Mouse (Mus musculus) embryo, embryonic 9.5 days (tissue): ENCODE data around the gene Pars2.

Source experiments
- DNase-seq: peaks from one replicate; pipeline ENCODE4 v3.0.0-alpha.2; 2017; ENCODE audit errors: extremely low spot score

The Pars2 gene

DNA sequence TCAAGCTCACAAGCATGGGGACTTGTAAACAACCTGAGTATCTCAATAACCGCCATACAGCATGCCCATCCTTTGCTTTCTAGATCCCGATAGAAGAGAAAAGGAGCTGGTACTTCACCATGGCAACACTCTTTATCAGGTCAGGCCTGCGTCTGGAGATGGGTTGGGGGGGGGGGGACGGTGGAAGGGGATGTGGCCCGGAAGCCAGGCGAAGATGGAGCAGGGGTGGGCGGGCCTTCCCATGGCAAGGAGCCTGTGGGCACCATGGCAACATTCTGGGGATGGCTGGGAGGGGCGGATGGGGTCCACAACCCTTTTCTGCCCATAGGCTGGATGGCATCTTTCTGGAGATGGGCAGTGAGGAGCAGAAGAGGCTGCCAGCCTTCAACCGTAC is 16.8 kb upstream of the Pars2 start:
- no peak for DNase-seq

DNA sequence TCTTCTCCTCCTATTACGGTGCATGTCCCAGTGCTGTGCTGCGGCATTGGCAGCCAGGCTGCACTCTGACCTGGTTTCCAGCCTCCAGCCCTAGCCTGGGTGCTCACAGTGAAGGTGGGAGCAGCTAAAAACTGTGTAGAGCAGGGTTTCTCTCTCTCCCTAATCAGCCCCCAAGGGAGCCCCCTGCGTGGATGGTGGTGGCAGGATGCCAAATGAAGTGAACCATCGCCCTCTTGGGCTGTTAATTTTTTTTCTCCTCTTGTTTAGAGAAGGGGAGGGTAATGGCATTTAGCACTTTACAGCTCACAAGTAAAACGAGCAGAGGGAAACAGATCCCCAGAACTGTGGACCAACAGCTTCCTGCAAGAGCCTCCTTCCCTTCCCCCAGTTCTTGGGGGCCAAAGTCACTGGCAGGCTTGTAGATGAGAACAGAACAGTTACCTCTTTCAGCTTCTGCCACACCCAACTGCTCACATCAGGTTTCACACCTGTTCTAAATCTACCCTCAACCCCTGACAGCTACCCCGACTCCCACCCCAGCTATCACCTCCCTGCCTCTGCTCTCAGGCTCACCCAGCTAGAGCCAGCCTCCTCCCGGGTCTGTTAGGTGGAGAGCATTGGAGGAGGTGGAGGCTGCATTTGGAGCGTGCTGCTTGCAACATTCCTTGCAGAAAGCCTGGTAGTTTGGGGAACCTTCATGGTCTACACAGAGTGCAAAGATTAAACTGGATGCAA is 7.2 kb upstream of the Pars2 start:
- DNase-seq, result no peak

DNA sequence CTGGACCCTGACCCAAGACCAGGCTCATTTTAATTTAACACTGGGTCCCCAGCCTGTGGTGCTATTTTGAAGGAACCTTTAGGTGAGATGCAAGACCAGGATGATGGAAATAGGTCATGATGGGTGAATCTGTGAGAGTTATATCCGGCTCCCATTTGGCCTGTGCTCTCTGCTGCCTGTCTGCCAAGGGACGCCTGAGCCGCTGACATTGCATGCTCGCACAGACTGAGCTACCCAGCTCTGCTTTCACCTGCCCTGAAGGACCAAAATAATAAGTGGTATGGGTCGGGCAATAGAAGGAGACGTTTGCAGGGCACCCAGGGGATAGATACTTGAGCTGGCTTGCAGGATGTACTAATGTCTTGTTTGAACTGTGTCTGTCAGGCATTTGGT is 6.7 kb upstream of the Pars2 start:
- DNase-seq, result no peak

DNA sequence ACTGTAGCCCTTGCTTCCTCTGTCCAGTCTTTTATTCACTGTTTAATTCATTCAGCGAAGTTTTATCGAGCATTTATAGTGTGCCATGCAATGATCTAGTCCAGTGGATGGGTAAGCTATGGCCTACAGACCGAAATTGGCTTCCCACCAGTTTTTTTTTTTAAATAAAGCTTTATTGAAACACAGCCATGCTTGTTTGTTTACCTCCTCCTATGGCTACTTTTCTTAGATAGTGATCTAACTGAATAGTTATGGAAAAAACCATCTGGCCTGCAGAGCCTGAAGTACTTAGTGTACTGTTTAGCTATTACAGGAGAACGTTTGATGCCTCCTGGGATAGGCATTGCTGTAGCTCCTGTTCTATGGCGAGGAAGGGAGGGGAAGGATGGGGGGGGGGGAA is 5.1 kb upstream of the Pars2 start:
- no peak for DNase-seq

DNA sequence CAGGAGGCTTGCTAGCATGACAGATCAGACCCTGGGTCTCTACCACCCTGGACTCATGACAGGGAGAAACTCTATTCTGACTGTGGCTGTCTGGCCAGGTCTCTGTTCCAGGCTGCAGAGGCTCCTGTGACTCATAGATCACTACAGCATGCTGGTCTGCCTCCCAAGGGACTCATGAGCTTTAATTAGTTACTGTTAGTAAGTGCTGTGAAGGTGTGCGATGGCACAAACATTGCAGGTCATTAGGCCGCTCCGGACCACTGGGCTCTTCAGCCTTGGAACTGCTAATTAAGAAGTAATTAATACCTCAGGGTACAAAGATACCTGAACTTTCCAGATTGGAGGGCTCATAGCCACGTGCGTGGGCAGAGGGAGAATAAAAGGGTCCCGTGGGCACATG is 3.7 kb upstream of the Pars2 start:
- DNase-seq, result no peak

DNA sequence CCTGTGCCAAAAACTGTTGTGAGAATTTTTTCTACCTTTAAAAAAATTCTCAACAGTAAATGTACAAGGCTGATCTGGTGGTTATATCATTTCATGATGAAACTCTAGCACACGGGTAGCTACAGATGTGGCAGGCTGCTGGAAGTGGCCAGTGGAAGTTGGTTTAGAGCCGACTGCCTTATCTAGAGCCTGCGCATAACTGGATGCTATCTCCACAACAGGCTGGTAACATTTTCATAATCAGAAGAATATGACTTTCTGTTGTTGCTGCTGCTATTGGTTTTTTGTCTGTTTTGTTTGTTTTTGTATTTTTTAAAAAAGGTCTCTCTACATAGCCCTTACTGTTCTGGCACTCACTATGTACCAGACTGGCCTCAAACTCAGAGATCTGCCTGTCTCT is 1.7 kb downstream of the Pars2 start:
- no peak for DNase-seq

DNA sequence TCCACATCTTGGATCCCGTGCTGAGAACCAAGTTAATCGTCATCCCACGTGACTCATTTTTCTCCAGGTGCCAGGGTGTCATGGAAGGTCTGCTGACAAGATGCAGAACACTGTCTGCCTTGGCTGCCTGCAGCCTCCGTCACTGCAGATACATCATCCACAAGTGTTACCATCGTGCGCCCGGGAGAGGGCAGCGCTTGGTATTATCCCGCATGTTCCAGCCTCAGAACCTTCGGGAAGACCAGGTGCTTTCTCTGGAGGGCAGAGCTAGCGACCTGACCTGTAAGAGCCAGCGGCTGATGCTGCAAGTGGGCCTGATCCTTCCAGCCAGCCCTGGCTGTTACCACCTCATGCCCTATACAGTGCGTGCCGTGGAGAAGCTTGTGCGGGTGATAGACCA is 2.2 kb downstream of the Pars2 start:
- DNase-seq, result no peak

DNA sequence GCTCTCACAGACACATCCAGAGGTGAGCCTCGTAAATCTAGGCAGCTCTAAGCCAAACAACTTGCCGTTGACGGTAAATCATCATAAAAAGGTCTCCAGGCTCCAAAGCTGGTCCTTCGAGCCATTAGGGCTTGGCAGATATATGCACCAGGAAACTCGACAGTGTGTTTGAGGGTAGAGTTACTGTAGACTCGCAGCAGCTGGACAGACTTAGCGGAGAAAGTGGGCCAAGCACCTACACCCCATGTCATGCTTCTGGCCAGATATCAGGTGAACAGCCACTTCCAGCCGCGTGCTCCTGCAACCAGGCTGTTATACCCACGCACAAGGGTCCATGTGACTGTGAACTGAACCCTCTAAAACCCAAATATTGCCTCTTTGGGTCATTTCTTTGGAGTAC is 4.8 kb downstream of the Pars2 start:
- DNase-seq, result no peak

DNA sequence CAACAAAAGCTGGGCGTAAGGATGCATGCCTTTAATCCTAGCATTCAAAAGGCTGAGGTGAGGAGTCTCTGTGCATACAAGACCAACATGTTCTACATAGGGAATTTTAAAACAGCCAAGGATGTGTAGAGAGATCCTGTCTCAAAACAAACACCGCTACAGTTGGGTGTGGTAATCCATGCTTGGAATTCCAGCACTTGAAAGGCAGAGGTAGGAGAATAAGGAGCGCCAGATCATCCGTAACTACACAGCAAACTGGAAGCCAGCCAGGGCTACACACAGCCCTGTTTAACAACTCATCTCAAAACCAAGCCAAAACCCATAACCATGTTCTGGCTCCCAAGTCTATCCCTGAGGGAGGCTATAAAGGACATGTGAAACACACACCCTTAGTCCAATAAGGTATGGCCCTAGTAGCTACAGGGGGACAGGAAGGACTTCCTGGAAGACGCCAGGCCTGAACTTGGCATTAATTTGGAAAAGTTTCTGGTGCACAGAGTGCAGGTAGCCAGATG is 13.1 kb downstream of the Pars2 start:
- DNase-seq, result no peak

DNA sequence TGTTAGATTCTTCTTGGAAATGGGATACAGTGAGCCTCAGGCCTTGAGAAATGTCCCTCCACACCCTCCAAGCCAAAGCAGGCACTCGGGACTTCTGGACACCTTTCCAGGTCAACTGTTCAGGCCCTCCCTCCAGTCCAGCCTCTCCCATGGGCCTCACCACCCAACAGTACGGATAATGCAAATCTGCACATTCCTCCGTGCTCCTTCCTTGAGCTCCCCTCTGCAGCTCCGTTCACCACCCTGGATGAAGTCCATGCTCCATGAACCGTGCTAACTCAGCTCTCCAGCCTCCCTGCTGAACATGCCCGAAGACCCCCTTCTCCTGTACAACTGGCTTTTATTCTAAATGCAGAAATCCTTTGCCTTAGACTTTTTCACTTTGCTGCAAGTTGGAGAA is 13.8 kb downstream of the Pars2 start:
- no peak for DNase-seq

DNA sequence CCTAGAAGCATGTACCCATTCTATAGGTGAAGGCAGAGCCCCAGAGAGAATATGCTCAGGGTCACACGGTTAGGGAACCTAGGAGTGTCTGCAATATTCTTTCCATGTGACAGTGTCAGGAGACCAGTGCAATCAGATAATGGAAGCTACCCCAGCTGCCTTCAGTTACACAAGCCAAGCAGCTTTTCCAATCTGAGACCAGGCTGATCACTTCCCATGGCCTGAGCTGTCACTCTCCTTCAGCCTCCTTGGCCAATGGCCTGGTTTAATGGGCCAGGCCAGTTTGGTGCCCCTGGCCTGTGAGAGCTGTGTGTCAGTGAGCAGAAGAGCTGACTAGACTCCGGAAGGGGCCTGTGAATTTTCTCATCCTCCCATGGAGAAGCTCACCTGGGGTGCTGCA is 14.4 kb downstream of the Pars2 start:
- DNase-seq, result no peak

DNA sequence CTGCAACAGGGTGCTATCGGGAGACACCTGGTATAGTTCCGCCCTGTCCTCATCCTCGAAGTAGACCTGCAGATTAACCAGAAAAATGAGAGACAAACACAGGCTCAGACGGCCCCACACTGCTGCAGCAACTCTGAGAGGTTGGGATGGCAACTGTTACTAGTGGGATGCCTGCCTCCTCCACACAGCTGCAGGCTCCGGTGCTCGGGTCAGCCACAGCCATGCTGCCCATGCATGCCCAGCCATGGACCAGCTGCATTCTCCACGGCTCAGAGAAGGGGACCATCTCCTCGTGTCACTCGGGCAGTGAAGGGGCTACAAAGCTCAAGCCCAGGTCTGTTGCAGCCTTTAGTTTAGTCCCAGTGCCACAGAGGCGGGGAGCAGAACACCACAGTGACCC is 14.8 kb downstream of the Pars2 start:
- no peak for DNase-seq

DNA sequence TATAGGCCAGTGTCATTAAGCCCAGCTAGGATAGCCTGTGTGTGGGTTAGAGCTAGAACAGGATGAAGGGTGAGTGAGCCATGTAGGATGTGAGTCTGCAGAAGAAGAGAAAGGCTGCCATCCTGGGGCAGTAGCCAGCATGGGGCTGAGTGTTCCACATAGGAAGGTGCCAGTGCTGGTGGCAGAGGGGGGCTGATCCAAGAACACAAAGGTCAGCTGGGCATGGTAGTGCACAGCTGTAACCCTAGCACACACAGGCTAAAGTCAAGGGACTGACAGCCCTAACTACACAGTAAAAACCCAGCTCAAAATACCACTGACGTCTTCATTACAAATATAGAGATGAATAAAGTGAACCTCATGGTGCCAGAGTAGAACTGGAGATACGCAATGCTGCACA is 15.7 kb downstream of the Pars2 start:
- DNase-seq, result no peak

DNA sequence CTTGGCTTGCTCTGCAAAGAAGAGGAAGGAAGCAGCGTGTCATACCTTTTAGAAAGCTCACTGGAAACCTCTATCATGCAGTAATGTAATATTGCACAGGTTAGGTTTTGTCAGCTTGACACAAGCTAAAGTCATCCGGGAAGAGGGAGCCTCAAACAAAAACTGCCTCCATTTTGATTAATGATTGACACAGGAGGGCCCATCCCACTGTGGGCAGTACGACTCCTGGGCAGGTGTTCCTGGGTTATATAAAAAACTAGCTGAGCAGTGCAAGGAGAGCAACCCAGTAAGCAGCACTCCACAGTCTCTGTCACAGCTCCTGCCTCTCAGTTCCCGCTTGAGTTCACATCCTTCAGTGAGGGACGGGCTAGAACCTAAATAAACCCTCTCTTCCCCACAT is 25.9 kb downstream of the Pars2 start:
- DNase-seq, result no peak

DNA sequence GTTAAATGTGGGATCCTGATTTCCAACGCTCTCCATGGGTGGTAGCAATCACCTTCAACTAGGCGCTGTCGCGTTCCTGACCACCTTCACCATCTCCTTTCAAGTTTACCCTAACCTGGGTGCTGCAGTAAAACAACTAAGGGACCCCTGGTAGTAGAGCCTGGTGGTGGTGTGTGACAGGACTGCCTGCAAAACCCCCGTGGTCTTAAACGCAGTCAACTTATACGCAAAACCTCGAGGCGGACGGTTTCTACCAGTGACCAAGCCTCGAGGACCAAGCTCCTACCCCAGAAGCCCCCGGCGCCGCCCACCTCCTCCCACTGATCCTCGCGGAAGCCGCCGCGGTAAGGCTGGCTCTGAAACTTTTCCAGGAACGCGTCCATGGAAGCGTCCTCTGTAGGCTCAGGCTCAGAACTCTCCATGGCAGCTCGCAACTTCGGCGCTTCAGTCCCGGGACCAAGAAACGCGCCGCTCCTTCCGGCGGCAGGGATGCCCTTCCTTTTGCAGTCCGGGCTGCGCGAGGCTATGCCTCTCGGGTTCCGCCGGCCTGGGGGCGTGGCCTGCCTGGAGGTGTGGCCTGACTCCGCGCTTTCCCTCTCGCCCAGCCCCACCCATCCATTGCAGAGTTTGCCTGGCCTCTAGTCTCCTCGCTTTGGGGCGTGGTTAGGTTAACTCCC is 27.7 kb downstream of the Pars2 start, which contains the start of gene Ttc4:
Gene Ttc4 (minus strand): TSS at position 503 of the 677 bp plus-strand sequence.
- DNase-seq, result peak; percentile 95

DNA sequence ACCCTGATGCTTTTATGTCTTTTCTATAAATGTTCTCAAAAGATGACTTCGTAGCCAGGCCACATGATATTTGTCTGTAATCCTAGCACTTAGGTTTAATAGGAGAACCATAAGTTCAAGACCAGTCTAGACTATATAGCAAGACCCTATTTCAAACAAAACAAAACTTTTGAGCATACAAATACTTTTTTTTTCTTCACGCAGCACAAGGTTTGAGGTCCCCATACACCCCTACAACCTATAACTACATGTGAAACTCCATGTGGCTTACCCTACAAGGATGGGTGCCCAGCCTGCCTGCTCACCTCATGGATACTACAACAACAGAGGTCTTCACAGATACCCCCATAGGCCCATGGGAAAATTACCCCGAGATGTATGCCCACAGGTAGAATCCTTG is 28.3 kb downstream of the Pars2 start:
- no peak for DNase-seq

DNA sequence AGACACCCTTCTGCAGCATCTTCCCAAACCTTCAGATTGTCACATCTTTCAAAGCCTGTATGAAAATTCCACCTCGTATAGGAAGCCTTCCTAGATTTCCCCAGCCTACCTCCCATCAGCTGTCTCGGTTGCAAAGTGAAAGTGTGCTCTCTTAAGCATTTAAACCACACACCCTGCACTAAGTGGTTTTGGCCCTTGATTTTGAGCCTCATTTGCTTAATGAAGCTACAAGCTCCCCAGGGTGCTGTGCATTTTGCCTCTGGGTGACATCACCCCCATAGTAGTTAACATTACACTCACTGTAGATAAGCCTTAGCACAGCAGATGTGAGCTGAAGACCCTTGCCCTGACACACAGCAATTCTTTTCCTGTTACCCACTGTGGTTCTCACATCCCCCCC is 30.1 kb downstream of the Pars2 start:
- no peak for DNase-seq

DNA sequence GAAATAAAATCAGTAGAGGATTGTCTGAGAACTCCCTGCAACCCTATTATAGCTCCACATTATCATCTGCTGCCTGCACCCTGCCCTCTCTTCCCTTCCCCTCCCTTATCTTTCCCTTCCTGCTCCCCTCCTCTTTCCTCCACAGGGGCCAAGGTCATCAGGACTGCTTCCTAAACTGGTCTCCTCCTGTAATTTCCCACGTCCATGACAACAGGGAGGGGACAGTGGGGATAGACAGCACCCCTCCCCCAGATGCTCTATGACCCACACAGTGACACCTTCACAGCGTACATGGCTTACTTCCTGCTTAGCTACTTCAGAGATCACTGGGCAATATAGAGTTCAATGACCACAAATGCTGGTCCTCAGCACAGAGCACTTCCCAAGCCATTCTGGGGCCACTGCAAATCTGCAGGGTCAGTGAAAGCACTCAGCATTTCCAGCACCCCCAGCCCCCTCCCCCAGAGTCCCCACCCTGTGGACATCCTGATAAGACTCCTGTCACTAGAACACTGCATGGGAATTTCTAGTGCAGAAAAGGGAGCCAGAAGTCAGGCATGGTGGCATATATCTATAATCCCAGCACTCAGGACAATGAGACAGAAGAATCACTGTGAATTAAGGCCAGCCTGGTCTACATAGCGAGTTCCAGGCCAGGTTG is 37.9 kb downstream of the Pars2 start:
- no peak for DNase-seq

DNA sequence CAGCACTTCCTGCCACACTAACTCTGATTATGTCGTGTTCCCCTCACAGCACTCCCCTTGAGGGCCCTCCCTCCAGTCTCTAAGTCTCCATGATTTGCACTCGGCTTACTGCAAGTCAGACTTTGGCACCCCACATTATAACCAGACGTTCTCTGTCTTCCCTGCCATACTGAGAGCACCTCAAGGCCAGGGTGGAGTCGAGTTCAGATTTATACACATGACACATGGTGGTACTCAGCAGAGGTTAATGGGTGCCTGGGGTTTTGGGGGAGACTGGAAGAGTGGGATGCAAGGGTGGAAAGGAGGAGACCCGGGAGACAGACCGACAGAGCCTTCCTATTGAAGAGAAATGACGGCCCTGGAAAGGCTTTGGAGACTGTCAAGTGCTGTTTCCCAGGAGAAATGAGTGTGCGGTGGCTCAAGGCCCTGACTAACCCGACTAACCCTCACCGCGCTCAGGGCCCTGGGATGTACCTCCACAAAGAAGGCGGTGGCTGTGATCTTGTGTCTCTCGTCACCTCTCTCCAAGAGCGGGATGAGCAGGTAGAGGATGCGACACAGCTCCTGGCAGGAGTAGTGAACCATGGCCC is 43.1 kb downstream of the Pars2 start:
- DNase-seq, result no peak

DNA sequence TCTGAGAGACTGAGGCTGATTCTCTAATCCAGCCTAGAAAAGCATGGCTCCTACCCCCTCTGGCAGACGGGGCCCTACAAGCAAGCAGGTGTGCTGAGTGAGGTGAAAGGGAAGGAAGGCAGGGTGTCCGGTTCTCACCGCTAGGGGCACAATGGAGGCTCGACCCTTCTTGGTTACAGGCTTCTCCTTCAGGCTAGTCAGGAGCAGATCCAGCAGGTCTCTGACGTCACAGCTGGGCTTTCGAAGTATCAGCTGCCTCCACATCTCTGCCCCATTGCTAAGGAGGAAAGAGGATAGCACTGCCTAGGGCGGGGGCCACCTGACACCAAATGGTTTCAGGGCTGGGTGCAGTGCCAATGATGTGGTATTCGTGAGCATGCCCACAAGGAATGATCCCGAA is 49.1 kb downstream of the Pars2 start:
- DNase-seq, result peak; percentile 66

DNA sequence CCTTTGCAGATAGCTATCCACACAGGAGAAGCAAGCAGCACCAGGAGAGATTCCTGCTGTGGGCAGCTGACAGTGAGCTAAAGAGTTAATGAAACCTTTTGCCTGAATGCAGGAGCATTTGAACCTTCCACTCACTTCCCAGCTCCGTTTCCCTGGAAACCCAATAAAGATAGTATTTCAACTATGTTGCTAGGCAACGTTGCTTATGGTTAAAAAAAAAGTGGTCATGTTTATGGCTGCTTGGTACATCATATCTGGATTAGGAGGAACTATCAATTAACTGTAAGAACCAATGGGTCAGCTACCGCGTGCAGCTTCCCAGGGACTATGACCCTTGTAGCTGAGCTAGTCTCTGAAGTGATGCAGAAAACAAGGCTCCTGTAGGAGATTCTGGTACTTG is 49.9 kb downstream of the Pars2 start:
- no peak for DNase-seq

DNA sequence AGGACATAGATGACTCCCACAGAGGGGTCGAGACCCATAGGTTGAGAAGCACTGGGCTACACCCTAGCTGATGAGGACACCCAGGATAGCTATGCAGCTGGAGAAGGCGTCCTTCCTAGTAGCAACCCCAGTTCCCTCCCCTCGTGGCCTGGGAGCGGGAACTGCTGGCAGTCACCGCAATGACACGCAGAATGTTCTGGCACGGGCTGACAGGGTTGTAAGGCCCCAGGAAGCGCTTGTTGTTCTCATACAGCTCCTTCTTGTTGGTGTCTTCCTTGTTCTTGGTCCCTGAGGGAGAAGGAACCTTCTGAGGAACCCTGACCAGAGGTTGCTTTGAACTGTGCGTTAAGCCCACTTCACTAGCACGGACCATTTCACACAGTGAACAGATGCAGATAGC is 53.1 kb downstream of the Pars2 start:
- DNase-seq, result no peak

DNA sequence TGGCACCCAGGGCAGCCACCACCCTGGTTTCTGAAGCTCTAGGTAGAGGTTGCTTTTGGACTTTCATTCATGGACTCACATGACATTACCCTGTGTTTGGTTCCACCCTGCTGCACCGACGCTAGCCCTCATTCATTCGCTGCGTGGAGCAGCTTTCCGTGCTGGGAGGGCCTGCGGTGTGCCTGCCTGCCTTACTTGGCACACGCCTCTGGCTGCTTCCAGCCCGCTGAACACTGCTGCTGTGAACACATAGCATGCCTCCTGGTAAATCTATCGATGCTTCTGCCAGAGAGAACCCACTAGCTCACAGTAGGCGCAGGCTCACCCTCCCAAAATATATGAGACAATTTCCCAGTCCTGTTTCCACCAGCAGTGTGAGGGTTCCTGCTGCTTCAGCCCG is 53.5 kb downstream of the Pars2 start:
- no peak for DNase-seq
